Mouse (Mus musculus) embryonic fibroblast, embryonic 13.5 days (primary cell): ENCODE data around the gene Mtx2.

Source experiments
- CTCF ChIP-seq: IDR thresholded peaks from 2 replicates; pipeline ENCODE4 v1.5.1; 2011; ENCODE audit warnings: mild to moderate bottlenecking, control low read depth, low read length, moderate library complexity, borderline replicate concordance; ENCODE audit not compliant: insufficient read depth
- POLR2A ChIP-seq: IDR thresholded peaks from 2 replicates; pipeline ENCODE4 v1.6.1; 2011; ENCODE audit warnings: low read depth, mild to moderate bottlenecking, control low read depth, low read length, moderate library complexity

DNA sequence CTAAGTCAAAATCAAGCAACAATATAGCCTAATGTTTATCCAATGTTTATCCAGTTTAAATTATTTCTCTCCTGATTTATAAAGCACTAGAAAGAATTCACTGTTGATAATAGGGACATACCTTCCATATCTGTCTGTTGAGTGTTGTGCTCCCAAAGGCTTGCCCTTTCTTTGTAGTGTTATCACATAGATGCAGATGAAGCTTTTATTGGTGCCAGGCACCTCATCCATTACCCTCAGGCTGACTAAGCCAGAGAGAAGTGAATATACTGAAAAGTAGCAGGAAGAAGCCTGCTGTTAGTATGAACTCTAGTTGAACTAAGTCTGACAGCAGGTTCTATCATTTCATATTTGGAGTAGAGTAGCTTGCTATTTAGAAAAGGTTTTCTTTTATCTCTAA lies 39.8 kb downstream of the Mtx2 start:
- TF ChIP-seq CTCF (no peak), POLR2A (no peak)
